Mouse (Mus musculus): Measurements from ENCODE around the gene Apol6. TPM values are rescaled to one million over a fixed set of nuclear protein-coding genes. Genes with fewer than 3 reads are reported as not detected.

The Apol6 gene
- polyA plus RNA-seq, 1 experiment: 5.2 TPM

DNA sequence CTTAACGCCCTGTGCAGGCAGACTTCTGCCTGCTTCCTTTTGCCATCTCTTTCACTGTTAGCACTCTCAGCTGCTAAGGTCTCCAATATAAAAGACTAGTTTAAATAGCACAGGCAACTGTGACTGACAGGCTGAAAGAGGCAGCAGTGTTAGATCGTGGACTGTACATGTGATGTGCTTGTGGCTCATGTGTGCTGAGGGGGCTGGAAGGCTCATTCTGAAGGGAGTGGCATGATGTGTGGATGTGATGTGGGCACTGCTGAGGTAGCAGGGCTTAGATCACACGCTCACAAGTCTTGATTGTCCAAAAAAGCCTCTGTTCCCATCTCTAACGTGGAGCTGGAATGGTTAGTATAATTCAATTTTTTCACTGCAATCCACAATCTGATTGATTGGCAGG is 46.9 kb downstream of the Apol6 start:
- TF ChIP-seq POLR2A (IDR thresholded peaks at IDR 0.05; ENCODE audit: control insufficient read depth, extremely low read depth, insufficient read depth, low read length, poor library complexity) (no peak), CTCF (IDR thresholded peaks at IDR 0.05; ENCODE audit: borderline replicate concordance, control insufficient read depth, extremely low read depth, insufficient read depth, low read length, poor library complexity) (no peak)
- H3K4me3 ChIP-seq (ENCODE audit: control insufficient read depth, insufficient read depth, low read length): no peak overlapping the region
- DNase-seq: no peak

DNA sequence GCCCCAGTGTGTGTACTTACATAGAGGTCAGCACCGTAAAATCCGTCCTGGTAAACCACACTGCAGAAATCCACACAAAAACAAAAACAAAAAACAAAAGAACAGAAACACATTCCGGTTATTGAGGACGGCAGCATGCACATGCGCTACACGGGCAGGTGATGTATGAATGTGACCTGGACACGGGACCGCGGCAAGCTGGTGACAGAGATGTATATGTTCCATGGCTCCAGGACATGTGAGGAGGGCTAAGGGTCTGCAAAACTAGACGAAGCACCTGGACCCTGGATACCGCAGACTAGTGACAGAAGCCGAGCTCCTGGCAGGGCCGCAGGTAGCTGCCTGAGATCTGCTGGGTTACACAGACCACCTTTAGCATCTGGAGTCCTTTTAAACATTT is 49.9 kb downstream of the Apol6 start:
- no peak for TF ChIP-seq POLR2A (IDR thresholded peaks at IDR 0.05; ENCODE audit: control insufficient read depth, extremely low read depth, insufficient read depth, low read length, poor library complexity)
- TF ChIP-seq CTCF (IDR thresholded peaks at IDR 0.05; ENCODE audit: borderline replicate concordance, control insufficient read depth, extremely low read depth, insufficient read depth, low read length, poor library complexity): no peak
- Histone ChIP-seq H3K36me3 (ENCODE audit: control insufficient read depth, insufficient read depth, low read length) (no peaks in the 10 kb centered on the region), H3K27ac (ENCODE audit: control insufficient read depth, insufficient read depth, low read length) (no peak overlapping the region), H3K4me1 (replicated peaks; ENCODE audit: control insufficient read depth, insufficient read depth, low read length) (no peaks in the 10 kb centered on the region), H3K27me3 (ENCODE audit: control insufficient read depth, insufficient read depth, low read length) (no peaks in the 10 kb centered on the region), H3K4me3 (ENCODE audit: control insufficient read depth, insufficient read depth, low read length) (no peak overlapping the region)
- DNase-seq: no peak
- WGBS: 96% methylated on average over 13 of the region's 13 CpGs

More for the DNA sequence above, 46.9 kb downstream of the Apol6 start:
- Histone ChIP-seq H3K4me1 (replicated peaks; ENCODE audit: control insufficient read depth, insufficient read depth, low read length) (no peaks in the 10 kb centered on the region), H3K27ac (ENCODE audit: control insufficient read depth, insufficient read depth, low read length) (no peak overlapping the region), H3K36me3 (ENCODE audit: control insufficient read depth, insufficient read depth, low read length) (no peaks in the 10 kb centered on the region), H3K27me3 (ENCODE audit: control insufficient read depth, insufficient read depth, low read length) (no peaks in the 10 kb centered on the region)
- WGBS: 93% methylated on average over 4 of the region's 4 CpGs

DNA sequence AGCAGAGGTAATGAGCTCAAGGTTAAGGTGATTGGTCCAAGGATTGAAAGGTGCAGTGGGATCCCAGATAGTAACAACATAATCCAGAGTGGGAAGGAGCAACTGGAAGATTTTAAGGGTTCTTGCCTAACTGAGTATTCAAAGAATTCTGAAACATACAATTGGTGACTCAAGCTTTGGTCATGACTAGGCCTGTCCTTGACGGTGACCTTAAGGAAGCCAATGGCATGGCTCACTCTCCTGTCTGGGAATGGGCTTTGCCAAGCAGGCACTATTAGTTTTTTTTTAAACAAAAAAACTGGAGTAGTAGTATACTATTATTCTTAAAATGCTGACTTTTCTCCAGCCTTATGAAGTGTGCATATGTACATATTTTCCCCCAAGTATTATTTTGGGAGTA is 50.7 kb downstream of the Apol6 start:
- Histone ChIP-seq H3K36me3 (ENCODE audit: control insufficient read depth, insufficient read depth, low read length) (no peaks in the 10 kb centered on the region), H3K27me3 (ENCODE audit: control insufficient read depth, insufficient read depth, low read length) (no peaks in the 10 kb centered on the region), H3K4me3 (ENCODE audit: control insufficient read depth, insufficient read depth, low read length) (no peak overlapping the region), H3K4me1 (replicated peaks; ENCODE audit: control insufficient read depth, insufficient read depth, low read length) (no peaks in the 10 kb centered on the region), H3K27ac (ENCODE audit: control insufficient read depth, insufficient read depth, low read length) (no peak overlapping the region)
- DNase-seq: no peak
- TF ChIP-seq CTCF (IDR thresholded peaks at IDR 0.05; ENCODE audit: borderline replicate concordance, control insufficient read depth, extremely low read depth, insufficient read depth, low read length, poor library complexity): no peak
- no peak for TF ChIP-seq POLR2A (IDR thresholded peaks at IDR 0.05; ENCODE audit: control insufficient read depth, extremely low read depth, insufficient read depth, low read length, poor library complexity)
- WGBS: 100% methylated on average over 1 of the region's 1 CpGs

DNA sequence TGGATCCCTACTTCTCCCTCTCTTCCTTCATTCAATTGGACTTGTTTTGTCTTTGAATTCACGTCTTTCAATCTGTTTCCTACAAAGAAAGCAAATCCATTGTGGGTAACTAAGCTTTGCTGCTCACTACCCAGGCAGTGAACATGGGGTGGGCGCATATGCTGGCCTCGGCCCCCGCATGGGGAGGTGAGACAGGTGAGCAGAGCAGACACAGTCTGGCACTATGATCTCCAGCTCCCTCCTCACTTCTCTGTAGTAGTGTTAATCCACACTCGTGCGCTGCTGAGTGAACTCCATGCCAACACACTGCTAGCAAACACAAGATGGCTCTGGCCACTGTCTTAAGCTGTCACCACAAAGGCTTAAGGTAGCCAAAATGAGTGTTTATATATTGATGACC is 52.8 kb downstream of the Apol6 start:
- H3K27me3 ChIP-seq (ENCODE audit: control insufficient read depth, insufficient read depth, low read length): no peaks in the 10 kb centered on the region
- H3K4me3 ChIP-seq (ENCODE audit: control insufficient read depth, insufficient read depth, low read length): no peak overlapping the region
- no peak overlapping the region for H3K27ac ChIP-seq (ENCODE audit: control insufficient read depth, insufficient read depth, low read length)
- 94% methylated on average over 6 of the region's 6 CpGs for WGBS
- H3K4me1 ChIP-seq (replicated peaks; ENCODE audit: control insufficient read depth, insufficient read depth, low read length): no peaks in the 10 kb centered on the region
- no peak for TF ChIP-seq CTCF (IDR thresholded peaks at IDR 0.05; ENCODE audit: borderline replicate concordance, control insufficient read depth, extremely low read depth, insufficient read depth, low read length, poor library complexity)
- no peak for TF ChIP-seq POLR2A (IDR thresholded peaks at IDR 0.05; ENCODE audit: control insufficient read depth, extremely low read depth, insufficient read depth, low read length, poor library complexity)
- DNase-seq: no peak
- no peaks in the 10 kb centered on the region for H3K36me3 ChIP-seq (ENCODE audit: control insufficient read depth, insufficient read depth, low read length)

DNA sequence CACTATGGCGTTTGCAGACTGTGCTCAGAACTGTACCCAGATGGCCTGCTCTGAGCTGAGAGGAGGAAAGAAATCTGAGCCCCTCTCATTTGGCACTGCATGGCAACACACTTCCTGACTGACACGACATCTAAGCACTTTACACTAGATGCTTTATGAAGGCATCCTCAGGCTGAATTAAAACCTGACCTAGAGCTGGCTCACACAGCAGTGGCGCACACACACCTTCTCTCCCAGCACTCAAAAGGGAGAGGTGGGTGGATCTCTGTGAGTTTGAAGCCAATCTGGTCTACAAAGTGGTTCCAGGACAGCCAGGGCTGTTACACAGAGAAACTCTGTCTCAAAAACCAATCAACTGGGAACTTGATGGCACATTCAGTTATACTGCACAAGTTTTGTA is 55.2 kb downstream of the Apol6 start:
- H3K4me1 ChIP-seq (replicated peaks; ENCODE audit: control insufficient read depth, insufficient read depth, low read length): no peaks in the 10 kb centered on the region
- TF ChIP-seq POLR2A (IDR thresholded peaks at IDR 0.05; ENCODE audit: control insufficient read depth, extremely low read depth, insufficient read depth, low read length, poor library complexity): no peak
- no peak for TF ChIP-seq CTCF (IDR thresholded peaks at IDR 0.05; ENCODE audit: borderline replicate concordance, control insufficient read depth, extremely low read depth, insufficient read depth, low read length, poor library complexity)
- WGBS: 58% methylated on average over 3 of the region's 3 CpGs
- H3K4me3 ChIP-seq (ENCODE audit: control insufficient read depth, insufficient read depth, low read length): no peak overlapping the region
- no peaks in the 10 kb centered on the region for H3K36me3 ChIP-seq (ENCODE audit: control insufficient read depth, insufficient read depth, low read length)
- no peaks in the 10 kb centered on the region for H3K27me3 ChIP-seq (ENCODE audit: control insufficient read depth, insufficient read depth, low read length)
- no peak for DNase-seq
- H3K27ac ChIP-seq (ENCODE audit: control insufficient read depth, insufficient read depth, low read length): no peak overlapping the region

DNA sequence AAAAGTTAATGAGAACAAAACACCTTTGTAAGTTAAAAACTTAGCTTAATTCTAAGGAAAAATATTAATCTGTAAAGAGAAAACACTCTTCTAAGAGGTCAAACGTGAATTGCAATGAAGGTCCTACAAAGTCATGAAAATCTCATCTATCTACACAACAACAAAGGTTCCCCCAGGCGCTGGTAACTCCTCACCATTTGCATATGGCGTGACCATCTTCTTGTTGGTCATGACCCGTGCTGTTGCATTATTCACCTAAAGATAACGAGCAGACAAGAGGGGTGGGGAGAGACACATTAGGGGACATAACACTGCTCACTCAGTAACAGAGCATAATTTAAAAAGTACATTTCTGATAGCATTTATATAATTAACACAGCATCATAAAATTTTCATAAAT is 58.2 kb downstream of the Apol6 start:
- no peak for TF ChIP-seq POLR2A (IDR thresholded peaks at IDR 0.05; ENCODE audit: control insufficient read depth, extremely low read depth, insufficient read depth, low read length, poor library complexity)
- no peak for TF ChIP-seq CTCF (IDR thresholded peaks at IDR 0.05; ENCODE audit: borderline replicate concordance, control insufficient read depth, extremely low read depth, insufficient read depth, low read length, poor library complexity)
- Histone ChIP-seq H3K4me3 (ENCODE audit: control insufficient read depth, insufficient read depth, low read length) (no peak overlapping the region), H3K4me1 (replicated peaks; ENCODE audit: control insufficient read depth, insufficient read depth, low read length) (no peaks in the 10 kb centered on the region), H3K27ac (ENCODE audit: control insufficient read depth, insufficient read depth, low read length) (no peak overlapping the region), H3K27me3 (ENCODE audit: control insufficient read depth, insufficient read depth, low read length) (no peaks in the 10 kb centered on the region), H3K36me3 (ENCODE audit: control insufficient read depth, insufficient read depth, low read length) (no peaks in the 10 kb centered on the region)
- no peak for DNase-seq
- WGBS: 92% methylated on average over 5 of the region's 5 CpGs

All from thymus, adult 2 months (tissue).